Mouse (Mus musculus): ENCODE measurements at regions not wholly inside any gene's neighbourhood (a gene's known extent, or its start where the extent isn't known, plus 50 kb on each side); places are given as distances from the start of the nearest gene placed in this dataset.

DNA sequence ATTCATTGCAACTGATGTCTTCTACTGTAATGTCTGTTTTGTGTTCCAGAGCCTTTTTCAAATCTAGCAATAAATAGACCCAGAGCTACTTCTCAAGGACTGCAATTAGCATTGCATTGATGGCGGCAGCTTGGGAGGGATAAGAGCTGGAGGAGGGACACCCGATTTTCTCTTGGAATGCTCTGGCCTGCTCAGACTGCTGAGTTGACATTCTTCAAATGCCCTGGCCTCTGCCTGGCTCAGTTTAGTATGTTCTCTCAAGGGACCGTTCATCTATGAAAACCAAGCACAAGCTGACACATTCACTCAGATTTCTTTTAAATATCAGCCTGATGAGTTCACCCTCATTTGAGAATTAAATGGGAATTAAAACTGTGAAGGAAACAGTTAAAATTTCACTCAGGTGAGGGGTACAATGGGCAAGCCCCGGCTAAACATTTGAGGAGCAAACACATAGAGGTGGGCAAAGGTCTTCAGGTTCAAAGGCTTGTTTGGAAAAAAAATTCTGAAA lies 70.5 kb upstream of the Bcl6 start:
- TF ChIP-seq CTCF (IDR thresholded peaks at IDR 0.05; ENCODE audit: low read depth) (no peak), EP300 (IDR thresholded peaks at IDR 0.05; ENCODE audit: low read depth) (no peak)

Data from liver, embryonic 14.5 days (tissue).